Mouse (Mus musculus): ENCODE data around the gene Caml.

DNA sequence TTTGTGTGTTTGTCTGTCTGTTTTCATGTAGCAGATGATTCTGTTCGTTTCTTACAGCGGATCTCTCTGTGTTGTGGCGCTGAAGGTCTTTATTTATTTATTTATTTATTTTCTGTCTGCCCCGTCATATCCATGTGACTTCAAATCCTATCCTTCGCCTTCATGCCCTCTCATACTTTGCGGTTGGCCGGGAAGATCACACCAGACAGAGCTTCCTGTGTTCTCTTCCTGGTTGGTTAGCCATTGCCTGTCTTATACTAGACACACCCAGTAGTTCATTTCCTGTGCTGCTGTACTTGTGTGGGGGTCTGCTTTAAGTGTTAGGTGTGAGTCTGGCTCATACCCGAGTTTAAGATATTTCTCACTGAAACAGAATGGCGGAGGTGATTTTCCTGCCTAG lies 22.1 kb upstream of the Caml start:
- TF ChIP-seq CTCF (IDR thresholded peaks at IDR 0.05; ENCODE audit: control insufficient read depth, insufficient read depth, insufficient replicate concordance, low read depth, low read length) (no peak), POLR2A (IDR thresholded peaks at IDR 0.05; ENCODE audit: control insufficient read depth, low read depth, low read length) (no peak)
